Mouse (Mus musculus): ENCODE measurements around the gene Nxnl2.

GRCm38 (mm10) chr13:51137702-51138031 is 33.2 kb upstream of the Nxnl2 start:
- TF ChIP-seq CTCF (IDR thresholded peaks at IDR 0.05; ENCODE audit: borderline replicate concordance, control insufficient read depth, extremely low read depth, insufficient read depth, low read length, poor library complexity) = no peak
- no peak for TF ChIP-seq POLR2A (IDR thresholded peaks at IDR 0.05; ENCODE audit: control insufficient read depth, extremely low read depth, insufficient read depth, low read length, poor library complexity)

Measured in thymus, adult 2 months (tissue).